Mouse (Mus musculus): Measurements from ENCODE around the gene Axin1. TPM values are rescaled to one million over a fixed set of nuclear protein-coding genes. Genes with fewer than 3 reads are reported as not detected.

The Axin1 gene
- polyA plus RNA-seq, 1 experiment from 2014 or later: 9.3 TPM

- Histone ChIP-seq H3K4me1 (replicated peaks; ENCODE audit: control insufficient read depth, insufficient read depth, low read length) (peaks cover 2% of the 10 kb centered on the region; the same call in 1 of the 2 replicates), H3K27me3 (replicated peaks; ENCODE audit: control insufficient read depth, insufficient read depth, low read length) (no peaks in the 10 kb centered on the region), H3K9ac (ENCODE audit: low read depth, low read length) (no peak overlapping the region), H3K27ac (ENCODE audit: low read depth, low read length) (no peak overlapping the region; the same call in 1 of the 2 replicates), H3K9me3 (ENCODE audit: control insufficient read depth) (no peaks in the 10 kb centered on the region), H3K36me3 (ENCODE audit: control insufficient read depth, insufficient read depth) (peaks cover 46% of the 10 kb centered on the region), H3K4me3 (ENCODE audit: low read depth, low read length) (no peak overlapping the region), H3K4me2 (replicated peaks; ENCODE audit: low read depth) (no peak overlapping the region)
- TF ChIP-seq CTCF (IDR thresholded peaks at IDR 0.05; ENCODE audit: low read depth): no peak
- 91% methylated on average over 10 of the region's 10 CpGs for WGBS
- ATAC-seq: no peak
Observed at GRCm38 (mm10) chr17:26125226-26125625, 13.3 kb upstream of the Axin1 start.

DNA sequence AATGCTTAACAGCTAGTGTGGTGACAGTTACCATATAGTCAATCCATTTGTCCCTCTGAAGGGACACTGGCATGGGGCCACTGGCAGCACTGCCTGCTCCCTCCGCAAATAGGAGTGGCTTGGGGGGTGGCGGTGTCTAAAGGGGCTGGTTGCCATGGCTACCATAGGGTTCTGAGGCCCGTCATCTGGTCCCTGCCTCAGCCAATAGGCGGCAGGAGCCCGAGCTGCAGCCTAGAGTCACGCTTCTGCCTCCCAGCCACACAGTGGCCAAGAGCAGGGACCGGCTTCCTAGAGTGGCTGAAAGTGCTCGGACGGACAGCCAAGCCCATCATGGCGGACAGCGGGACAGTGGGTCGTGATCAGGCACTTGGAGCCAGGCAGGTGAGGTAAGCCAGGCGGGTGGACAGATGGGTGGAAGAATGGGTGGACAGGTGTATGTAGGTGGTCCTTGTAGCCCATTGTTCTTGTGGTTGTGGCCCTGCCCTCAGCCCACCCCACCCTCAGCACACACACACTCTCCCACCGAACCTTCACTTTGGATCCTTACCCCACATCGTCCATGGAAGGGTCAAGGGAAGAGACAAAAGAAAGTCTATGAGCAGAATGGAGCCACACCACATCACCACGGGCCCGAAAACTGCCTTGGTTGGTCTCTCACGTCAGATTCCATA, 7.3 kb upstream of the Axin1 start:
- 87% methylated on average over 18 of the region's 18 CpGs for WGBS
- Histone ChIP-seq H3K9me3 (ENCODE audit: control insufficient read depth) (no peaks in the 10 kb centered on the region), H3K4me3 (ENCODE audit: low read depth, low read length) (no peak overlapping the region), H3K4me1 (replicated peaks; ENCODE audit: control insufficient read depth, insufficient read depth, low read length) (no peaks in the 10 kb centered on the region), H3K27ac (ENCODE audit: low read depth, low read length) (no peak overlapping the region), H3K4me2 (replicated peaks; ENCODE audit: low read depth) (no peak overlapping the region), H3K27me3 (replicated peaks; ENCODE audit: control insufficient read depth, insufficient read depth, low read length) (no peaks in the 10 kb centered on the region), H3K36me3 (ENCODE audit: control insufficient read depth, insufficient read depth) (peaks cover 41% of the 10 kb centered on the region), H3K9ac (ENCODE audit: low read depth, low read length) (no peak overlapping the region)
- ATAC-seq: no peak
- no peak for TF ChIP-seq CTCF (IDR thresholded peaks at IDR 0.05; ENCODE audit: low read depth)

DNA sequence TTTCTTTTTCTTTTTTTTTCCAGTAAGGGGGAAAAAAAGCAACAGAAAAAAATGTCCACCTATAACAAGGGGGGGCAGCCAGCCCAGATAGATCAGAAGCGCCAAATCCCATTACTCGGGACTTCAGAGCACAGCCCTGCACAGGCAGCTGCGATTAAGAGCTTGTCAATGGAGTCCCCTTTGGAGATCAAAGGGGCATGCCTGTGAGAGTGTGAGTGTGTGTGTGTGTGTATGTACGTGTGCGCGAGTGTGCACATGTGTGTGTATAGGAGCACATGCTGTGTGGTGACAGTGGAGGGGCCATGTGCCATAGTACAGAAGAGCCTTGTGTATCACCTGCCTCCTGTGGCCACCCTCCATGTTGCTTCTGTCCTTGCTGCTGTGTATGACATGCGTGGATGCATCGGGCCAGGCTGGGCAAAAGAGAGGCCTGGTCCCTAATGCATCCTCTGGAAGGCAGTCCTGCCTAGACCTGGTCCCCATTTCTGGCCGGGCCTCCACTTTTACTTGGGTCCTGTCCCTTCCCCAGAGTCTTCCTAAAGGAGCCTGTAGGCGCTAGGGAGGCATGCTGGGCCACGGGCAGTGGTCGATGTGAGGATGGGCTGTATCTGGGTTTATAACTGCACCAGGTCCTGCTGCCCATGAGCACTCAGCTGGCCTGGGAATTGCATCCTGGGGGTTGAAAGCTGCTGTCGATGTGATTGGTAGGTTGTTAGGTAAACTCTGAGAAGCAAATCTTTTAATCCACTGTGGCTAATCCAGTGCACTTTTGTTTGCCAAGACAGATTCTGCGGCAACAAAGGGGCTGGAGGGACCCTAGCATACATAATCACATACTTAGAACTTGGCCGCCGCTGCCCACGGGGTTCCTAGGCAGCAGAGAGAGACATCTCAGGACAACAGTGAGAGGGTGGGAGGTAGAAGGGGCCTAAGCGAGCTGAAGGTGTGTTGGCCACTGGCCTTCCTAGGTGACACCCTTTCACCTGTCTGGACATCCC, 6.3 kb upstream of the Axin1 start:
- Histone ChIP-seq H3K4me1 (replicated peaks; ENCODE audit: control insufficient read depth, insufficient read depth, low read length) (no peaks in the 10 kb centered on the region), H3K9ac (ENCODE audit: low read depth, low read length) (no peak overlapping the region), H3K4me3 (ENCODE audit: low read depth, low read length) (no peak overlapping the region), H3K27ac (ENCODE audit: low read depth, low read length) (no peak overlapping the region), H3K27me3 (replicated peaks; ENCODE audit: control insufficient read depth, insufficient read depth, low read length) (no peaks in the 10 kb centered on the region), H3K36me3 (ENCODE audit: control insufficient read depth, insufficient read depth) (peaks cover 31% of the 10 kb centered on the region), H3K9me3 (ENCODE audit: control insufficient read depth) (no peaks in the 10 kb centered on the region), H3K4me2 (replicated peaks; ENCODE audit: low read depth) (no peak overlapping the region)
- WGBS: 86% methylated on average over 18 of the region's 18 CpGs
- TF ChIP-seq CTCF (IDR thresholded peaks at IDR 0.05; ENCODE audit: low read depth): no peak
- ATAC-seq: no peak

- no peak overlapping the region for H3K4me3 ChIP-seq (ENCODE audit: low read depth, low read length)
- H3K27me3 ChIP-seq (replicated peaks; ENCODE audit: control insufficient read depth, insufficient read depth, low read length): no peaks in the 10 kb centered on the region
- no peak for ATAC-seq
- TF ChIP-seq CTCF (IDR thresholded peaks at IDR 0.05; ENCODE audit: low read depth): no peak
- H3K27ac ChIP-seq (ENCODE audit: low read depth, low read length): no peak overlapping the region
- H3K9ac ChIP-seq (ENCODE audit: low read depth, low read length): no peak overlapping the region
- H3K4me2 ChIP-seq (replicated peaks; ENCODE audit: low read depth): no peak overlapping the region
- WGBS: 83% methylated on average over 11 of the region's 11 CpGs
- H3K9me3 ChIP-seq (ENCODE audit: control insufficient read depth): no peaks in the 10 kb centered on the region
- H3K4me1 ChIP-seq (replicated peaks; ENCODE audit: control insufficient read depth, insufficient read depth, low read length): no peaks in the 10 kb centered on the region
- 0 out of 2 replicates have a peak, but pooled peaks cover under 1% of the 10 kb centered on the region for H3K36me3 ChIP-seq (ENCODE audit: control insufficient read depth, insufficient read depth)
Observed at GRCm38 (mm10) chr17:26137106-26137750, 1.3 kb upstream of the Axin1 start.

DNA sequence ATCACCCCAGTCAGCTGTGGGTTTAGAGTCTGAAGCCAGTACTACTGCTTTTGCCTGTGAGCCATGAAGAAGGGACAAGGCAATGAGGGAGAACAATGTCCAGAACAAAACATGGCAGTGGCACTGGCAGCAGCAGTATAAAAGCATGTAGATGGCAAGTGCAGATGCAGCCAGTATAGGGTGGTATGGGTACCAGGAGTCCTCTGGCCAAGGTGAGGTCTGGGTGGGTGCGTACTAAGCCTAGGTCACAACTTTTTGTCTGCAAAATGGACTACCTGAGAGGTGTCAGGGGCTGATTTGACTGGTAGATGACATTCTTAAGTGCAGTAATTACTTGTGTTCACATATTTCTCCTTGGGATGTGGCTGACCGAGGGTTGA, 747 bp upstream of the Axin1 start:
- Histone ChIP-seq H3K4me2 (replicated peaks; ENCODE audit: low read depth) (peak overlapping the region; percentile 86), H3K4me3 (ENCODE audit: low read depth, low read length) (no peak overlapping the region; the same call in 1 of the 2 replicates), H3K9ac (ENCODE audit: low read depth, low read length) (0 out of 2 replicates have a peak overlapping the region, but pooled peaks have one; percentile 22), H3K9me3 (ENCODE audit: control insufficient read depth) (no peaks in the 10 kb centered on the region), H3K36me3 (ENCODE audit: control insufficient read depth, insufficient read depth) (0 out of 2 replicates have a peak, but pooled peaks cover 6% of the 10 kb centered on the region), H3K27me3 (replicated peaks; ENCODE audit: control insufficient read depth, insufficient read depth, low read length) (no peaks in the 10 kb centered on the region), H3K4me1 (replicated peaks; ENCODE audit: control insufficient read depth, insufficient read depth, low read length) (no peaks in the 10 kb centered on the region), H3K27ac (ENCODE audit: low read depth, low read length) (0 out of 2 replicates have a peak overlapping the region, but pooled peaks have one; percentile 92)
- no peak for TF ChIP-seq CTCF (IDR thresholded peaks at IDR 0.05; ENCODE audit: low read depth)
- WGBS: 66% methylated on average over 2 of the region's 2 CpGs
- no peak for ATAC-seq

All from intestine, postnatal 0 days (tissue).